Mouse (Mus musculus) large intestine, adult 2 months (tissue): ENCODE measurements around the gene Mosmo. TPM values are rescaled to one million over a fixed set of nuclear protein-coding genes. Genes with fewer than 3 reads are reported as not detected.

Source experiments
- DNase-seq: peaks from one replicate; pipeline ENCODE4 v3.0.0-alpha.2; 2012; ENCODE audit warnings: low read depth, low spot score
- WGBS: fragments of 180-500 bp; shearing (Covaris S2); methylation state at CpG from one replicate; pipeline ENCODE4 v1.1.7; 2018; 5-methylcytosine and 5-hydroxymethylcytosine counted together
- polyA plus RNA-seq: library from polyadenylated mRNA; depleted of rRNA; stranded (reverse); fragments of >200 nt; gene quantifications from 2 replicates; pipeline ENCODE4 v1.2.3, GENCODE M21; 2012; rRNA removed

The Mosmo gene
- 5.4 and 6.7 TPM in 2 replicates for polyA plus RNA-seq

GRCm38 (mm10) chr7:120677001-120677643, at the start of gene Mosmo:
Gene Mosmo, plus strand, starts transcription at chr7:120677618.
- DNase-seq: peak; percentile 14

DNA sequence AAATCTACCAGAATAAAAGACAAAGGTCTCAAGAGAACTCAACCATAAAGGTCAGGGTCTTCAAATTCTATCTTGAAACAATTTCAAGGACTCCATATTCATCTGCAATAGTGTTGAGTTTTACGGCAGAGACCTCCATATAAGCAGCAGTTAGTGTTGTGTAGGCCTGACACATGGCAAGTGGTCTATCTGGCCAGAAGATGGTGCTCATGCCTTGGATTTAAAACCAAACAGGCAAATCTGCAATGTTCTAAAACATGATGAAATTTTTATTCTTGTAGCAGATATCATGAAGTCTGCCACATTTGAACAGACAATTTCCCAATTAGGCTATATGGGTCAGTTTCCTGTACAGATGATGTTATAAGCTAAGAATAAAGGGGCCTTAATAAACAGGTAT, 44.9 kb upstream of the Mosmo start:
- DNase-seq: no peak

More at GRCm38 (mm10) chr7:120677001-120677643, at the start of gene Mosmo:
- 1% methylated on average over 38 of the region's 44 CpGs for WGBS

DNA sequence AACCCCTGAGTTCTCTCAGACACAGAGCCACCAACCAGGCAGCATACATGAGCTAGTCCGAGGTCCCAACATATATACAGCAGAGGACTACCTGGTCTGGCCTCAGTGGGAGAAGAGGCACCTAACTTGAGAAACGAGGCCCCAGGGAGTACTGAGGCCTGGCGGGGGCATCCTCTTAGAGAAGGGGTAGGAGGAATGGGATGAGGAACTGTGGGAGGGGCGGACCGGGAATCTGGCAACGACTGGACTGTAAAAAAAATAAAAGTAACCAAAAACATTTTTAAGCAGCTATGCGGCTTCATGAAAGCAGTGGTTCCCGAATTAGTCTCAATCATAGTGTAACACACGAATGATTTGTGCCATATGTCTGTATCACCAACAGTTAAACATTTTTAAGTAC, 43.1 kb upstream of the Mosmo start:
- DNase-seq: no peak

More for the DNA sequence above, 44.9 kb upstream of the Mosmo start:
- 37% methylated on average over 1 of the region's 1 CpGs for WGBS

GRCm38 (mm10) chr7:120634711-120635361, 42.6 kb upstream of the Mosmo start, which contains the start of gene Uqcrc2:
Gene Uqcrc2, plus strand, starts transcription at chr7:120635176.
- under 1% methylated on average over 45 of the region's 45 CpGs for WGBS
- peak; percentile 64 for DNase-seq

More for the DNA sequence above, 43.1 kb upstream of the Mosmo start:
- WGBS: 5% methylated on average over 9 of the region's 9 CpGs

- WGBS: under 1% methylated on average over 32 of the region's 32 CpGs
- no peak for DNase-seq
Observed at GRCm38 (mm10) chr7:120635362-120635781, 42.0 kb upstream of the Mosmo start.

DNA sequence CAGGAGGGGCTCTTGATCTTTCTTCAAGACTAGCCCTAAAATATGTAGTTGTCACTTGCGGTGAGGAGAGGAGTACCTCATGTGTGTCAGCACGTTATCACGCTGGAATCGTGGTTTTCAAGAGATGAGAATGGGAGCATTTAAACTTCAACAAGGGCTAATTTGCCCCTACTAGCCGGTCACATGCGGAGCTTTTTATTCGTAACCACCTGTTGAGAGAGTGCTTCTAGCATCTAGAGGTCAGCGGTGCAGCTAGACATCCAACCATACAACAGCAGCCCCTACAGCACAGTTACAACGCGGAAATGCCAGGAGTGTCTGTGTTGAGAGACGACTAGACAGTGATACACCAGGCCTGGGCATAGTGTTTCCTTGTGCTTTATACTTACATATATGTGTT, 41.6 kb upstream of the Mosmo start:
- DNase-seq: peak; percentile 24
- WGBS: under 1% methylated on average over 11 of the region's 11 CpGs

GRCm38 (mm10) chr7:120643217-120643616, 34.2 kb upstream of the Mosmo start:
- no peak for DNase-seq
- 66% methylated on average over 4 of the region's 4 CpGs for WGBS

GRCm38 (mm10) chr7:120647849-120648248, 29.6 kb upstream of the Mosmo start:
- 86% methylated on average over 2 of the region's 2 CpGs for WGBS
- DNase-seq: no peak

- no peak for DNase-seq
- WGBS: 85% methylated on average over 4 of the region's 4 CpGs
Observed at GRCm38 (mm10) chr7:120662079-120662478, 15.3 kb upstream of the Mosmo start.

DNA sequence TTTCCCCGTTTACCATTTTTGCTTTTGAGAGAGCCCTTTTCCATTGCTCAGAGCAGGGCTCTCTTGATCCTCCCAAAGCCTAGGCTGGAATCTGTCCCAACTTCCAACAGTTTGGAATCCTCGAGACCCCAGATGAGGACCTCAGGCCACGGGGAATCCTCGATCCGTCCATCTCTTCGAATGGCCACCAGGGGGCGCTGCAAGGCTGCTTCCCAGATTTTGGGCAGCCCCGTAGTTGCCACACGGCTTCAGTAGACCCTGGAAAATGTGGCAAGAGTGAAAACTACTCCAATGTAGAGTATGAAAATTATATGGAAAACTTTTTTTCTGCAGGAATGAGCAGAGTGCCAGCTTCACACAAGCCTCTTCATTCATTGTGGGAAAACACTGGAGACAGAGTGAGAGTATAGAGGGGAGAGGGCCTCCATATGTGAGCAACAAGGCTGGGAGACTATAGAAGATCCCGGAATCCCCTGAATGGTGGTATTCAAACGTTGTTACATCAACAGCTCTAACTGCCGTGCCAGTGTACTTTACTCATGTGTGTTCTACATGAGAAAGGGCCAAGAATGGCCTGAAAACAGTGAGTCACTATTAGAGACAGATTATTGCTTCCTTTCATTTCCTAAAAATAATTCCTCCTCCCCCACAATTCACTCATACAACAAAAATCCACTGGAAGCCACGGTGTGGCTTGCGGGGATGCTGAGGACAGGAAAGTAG, 7.1 kb upstream of the Mosmo start, which contains the start of gene Pdzd9:
Gene Pdzd9 (minus strand): TSS at position 191 of the 723 bp plus-strand sequence.
- DNase-seq: peak; percentile 24
- 19% methylated on average over 14 of the region's 14 CpGs for WGBS

- no peak for DNase-seq
- 41% methylated on average over 2 of the region's 2 CpGs for WGBS
Observed at GRCm38 (mm10) chr7:120671271-120671670, 6.1 kb upstream of the Mosmo start.

DNA sequence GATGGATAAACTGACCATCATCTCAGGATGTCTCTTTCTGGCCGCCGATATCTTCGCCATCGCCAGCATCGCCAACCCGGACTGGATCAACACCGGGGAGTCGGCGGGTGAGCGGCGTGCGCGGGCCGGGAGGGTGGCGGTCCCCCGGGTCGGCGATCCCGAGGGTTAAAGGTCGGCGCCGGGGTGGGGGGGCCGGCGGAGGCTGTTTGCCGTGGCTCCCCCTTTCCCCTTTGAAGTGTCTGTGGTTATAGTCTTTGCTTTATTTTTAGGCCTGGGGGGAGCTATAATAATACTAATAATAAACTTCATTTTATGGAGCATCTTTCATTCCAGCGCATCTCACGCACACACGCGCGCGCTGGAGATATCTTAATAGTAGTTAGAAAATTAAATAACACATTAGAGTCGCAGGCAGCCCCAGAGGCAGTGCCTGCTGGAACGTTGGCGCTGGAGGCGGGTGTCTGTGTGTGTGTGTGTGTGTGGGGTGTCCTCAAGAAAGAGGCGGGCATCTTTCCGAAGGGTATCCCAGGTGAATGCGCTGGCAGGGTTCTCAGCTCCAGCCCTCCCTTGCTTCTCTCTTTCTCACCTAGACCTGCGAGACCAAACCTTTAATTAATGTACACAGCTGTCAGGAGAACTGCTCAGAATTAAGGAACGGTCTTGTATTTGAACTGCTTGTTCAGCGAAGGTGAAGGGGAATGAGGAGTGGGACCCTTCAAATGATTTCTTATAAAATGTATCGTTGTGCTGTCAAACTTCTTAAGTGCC, 530 bp downstream of the Mosmo start:
- WGBS: 2% methylated on average over 42 of the region's 42 CpGs

DNA sequence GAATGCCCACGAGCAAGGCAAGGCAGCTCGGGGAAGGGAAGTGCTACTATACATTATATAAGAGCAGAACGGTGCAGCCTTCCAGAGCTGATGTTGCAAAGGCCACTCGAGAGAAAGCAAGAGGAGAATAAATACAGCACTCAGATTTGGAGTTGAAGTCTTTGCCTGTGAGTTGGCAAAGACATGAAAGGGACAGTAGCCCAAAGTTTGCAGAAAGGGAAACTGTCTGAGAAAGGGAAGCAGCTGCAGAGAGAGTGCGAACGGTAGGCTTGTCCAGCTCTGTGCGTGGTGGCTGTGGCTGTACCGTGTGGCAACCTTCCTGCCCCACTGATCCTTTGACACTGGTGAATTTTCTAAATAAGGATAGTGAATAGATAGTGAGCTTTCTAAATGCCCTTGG, 1.6 kb downstream of the Mosmo start:
- WGBS: 37% methylated on average over 8 of the region's 8 CpGs
- DNase-seq: no peak

More for the DNA sequence above, 530 bp downstream of the Mosmo start:
- no peak for DNase-seq

- 51% methylated on average over 4 of the region's 4 CpGs for WGBS
- DNase-seq: no peak
Observed at GRCm38 (mm10) chr7:120682002-120682401, 4.6 kb downstream of the Mosmo start.

DNA sequence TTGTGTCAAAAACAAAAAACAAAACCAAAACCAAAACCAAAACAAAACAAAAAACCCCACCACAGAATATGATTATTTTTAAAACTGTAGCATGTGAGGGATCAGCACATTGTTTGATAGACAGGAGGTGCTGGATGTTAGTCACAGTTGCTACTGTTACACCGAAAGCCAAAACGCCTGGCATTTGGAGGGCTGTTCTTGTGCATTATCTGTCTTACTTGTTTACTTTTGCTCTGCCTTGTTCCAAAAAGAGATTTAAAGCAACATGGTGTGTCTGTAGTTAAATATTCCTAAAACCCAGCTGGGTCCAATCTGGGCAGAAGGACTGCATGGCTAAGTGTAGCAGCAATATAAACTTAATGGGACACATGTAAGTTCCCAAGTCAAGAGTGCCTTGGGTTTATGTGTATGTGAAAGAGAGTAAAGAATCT, 7.3 kb downstream of the Mosmo start:
- DNase-seq: no peak
- WGBS: 40% methylated on average over 2 of the region's 2 CpGs

DNA sequence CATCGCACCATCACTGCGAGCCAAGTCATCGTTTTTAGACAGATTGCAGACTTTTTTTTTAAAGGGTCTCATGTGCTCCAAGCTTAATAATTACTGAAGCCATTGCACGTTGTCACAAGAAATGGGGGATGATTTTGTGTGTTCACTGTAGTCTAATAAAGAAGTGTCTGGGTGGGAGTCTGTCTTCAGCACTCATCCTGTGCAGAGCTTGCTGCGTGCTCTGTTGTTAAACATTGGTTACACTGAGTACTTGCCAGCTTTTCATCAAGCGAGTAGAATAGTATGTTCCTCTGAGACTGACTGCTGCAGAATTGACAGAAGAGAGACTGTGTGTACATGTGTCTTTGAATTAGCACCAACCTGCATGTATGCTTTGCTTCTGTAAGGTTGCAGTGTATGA, 7.8 kb downstream of the Mosmo start:
- WGBS: 66% methylated on average over 6 of the region's 6 CpGs
- no peak for DNase-seq

GRCm38 (mm10) chr7:120690634-120691033, 13.2 kb downstream of the Mosmo start:
- DNase-seq: no peak
- WGBS: 80% methylated on average over 4 of the region's 4 CpGs

DNA sequence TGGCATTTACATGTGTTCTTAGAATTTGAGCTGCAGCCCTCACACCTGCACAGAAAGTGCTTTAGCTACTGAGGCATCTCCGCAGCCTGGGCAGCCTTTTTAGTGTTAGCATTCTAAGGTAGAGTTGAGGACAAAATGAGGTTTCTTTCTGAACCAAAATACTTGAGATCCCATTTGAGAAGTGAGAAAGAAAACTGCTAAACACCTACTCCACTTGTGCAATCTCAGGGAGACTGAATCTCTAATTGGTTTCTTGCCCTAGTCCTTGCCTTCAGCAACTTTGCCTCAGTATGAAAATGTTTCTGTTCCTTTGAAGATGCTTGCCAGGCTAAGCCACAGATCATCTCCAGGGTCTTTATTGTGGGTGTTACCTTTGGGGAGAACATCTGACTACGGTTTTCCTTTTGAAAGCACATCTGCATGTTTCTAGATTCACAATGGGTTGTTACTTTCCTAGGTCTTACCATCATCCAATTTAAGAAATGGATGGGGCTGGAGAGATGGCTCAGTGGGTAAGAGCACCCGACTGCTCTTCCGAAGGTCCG, 16.5 kb downstream of the Mosmo start:
- WGBS: 92% methylated on average over 5 of the region's 5 CpGs
- no peak for DNase-seq

DNA sequence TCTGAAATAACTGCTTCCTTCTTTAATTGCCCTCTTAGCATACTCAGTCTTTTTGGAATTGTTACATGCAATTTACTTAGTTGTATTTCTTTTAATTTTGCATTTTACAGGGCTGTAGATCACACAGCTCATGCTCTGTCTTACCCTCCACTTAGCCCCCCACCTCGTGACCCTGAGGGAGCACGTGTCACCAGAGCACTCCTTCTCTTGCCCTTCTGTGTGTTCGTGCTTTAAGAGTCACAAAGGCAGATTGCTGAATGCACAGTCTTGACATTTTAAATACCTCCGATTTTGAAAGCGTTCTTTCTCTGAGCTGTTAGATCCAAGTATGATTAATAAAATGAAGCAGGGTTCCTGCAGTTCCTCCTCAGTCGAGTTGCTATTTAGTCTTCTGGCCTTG, 17.8 kb downstream of the Mosmo start:
- no peak for DNase-seq
- WGBS: 74% methylated on average over 6 of the region's 6 CpGs
